Mouse (Mus musculus): ENCODE measurements at regions not wholly inside any gene's neighbourhood (a gene's known extent, or its start where the extent isn't known, plus 50 kb on each side); places are given as distances from the start of the nearest gene placed in this dataset.

- peak; percentile 55 for DNase-seq (ENCODE audit: low read depth, low spot score)
Observed at GRCm38 (mm10) chr3:34709553-34709952, 59.3 kb downstream of the Sox2 start.

DNA sequence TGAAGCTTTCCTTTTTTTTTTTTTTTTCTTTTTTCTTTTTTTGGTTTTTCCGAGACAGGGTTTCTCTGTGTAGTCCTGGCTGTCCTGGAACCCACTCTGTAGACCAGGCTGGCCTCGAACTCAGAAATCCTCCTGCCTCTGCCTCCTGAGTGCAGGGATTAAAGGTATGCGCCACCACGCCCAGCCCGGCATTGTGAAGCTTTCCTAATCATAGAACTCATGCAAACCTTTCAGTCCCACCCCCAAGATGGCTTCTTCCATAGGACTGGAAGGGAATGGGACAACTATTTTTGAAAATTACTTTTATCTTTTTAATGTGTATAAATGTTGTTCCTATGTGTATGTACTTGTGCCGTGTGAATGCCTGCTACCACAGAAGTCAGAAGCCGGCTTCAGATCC, 61.9 kb downstream of the Sox2 start:
- DNase-seq (ENCODE audit: low read depth, low spot score), result peak; percentile 56

DNA sequence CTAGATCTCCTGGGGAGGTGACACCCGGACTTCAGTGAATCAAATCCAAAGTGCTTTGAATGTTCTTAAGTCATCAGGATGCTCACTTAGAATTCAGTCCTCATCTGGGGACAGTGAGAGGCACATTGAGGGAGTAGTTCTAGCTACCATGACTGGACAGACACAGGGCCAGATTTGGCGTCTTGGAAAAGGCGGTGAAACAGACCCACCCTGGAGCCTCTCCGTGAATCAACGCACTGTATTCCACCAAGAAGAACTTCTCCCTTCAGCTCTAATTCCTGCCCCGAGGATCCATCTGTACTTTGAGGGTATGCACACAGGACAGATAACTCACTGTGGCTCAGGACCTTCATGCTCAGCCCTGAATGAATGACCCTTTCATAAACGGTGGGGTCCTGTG, 72.3 kb downstream of the Sox2 start:
- DNase-seq (ENCODE audit: low read depth, low spot score), result no peak

DNA sequence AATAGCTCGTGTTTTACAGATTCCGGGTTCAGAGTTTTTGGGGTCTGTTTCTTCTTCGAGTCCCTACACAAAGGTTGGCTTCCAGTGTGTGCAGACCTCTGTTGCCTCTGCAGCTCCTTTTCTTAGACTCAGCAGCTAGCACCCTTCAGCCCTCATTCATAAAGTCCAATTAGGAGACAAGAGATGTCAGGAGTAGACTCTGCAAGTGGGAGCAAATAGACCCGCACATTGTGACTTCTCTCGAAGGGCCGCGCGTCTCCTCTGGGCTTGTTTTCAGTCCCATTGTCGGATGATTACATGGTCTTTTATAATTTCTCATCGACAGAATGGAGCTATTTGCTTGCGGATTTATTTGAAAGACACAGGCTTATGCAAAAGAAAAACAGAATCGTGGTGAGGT, 76.8 kb downstream of the Sox2 start:
- DNase-seq (ENCODE audit: low read depth, low spot score), result no peak

DNA sequence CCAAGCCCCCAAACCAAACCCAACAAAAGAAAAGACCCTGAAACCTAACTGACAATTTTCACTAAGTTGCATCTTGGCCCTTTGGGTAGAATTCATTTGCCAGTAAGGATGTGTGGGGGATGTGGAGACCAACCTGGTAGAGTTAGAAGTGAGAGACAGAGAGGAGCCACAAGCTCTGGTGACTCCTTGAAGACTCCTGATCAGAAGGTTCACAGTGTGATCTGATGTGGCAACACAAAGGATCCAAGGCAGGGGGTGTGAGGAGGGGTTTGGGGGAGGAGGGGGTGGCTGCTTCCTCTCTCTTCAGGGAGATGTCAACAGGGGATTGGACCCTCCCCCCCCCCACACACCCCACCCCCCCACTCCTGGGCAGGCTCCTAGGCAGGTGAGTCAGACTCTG, 78.1 kb downstream of the Sox2 start:
- peak; percentile 58 for DNase-seq (ENCODE audit: low read depth, low spot score)

GRCm38 (mm10) chr3:34734966-34735365, 84.8 kb downstream of the Sox2 start:
- DNase-seq (ENCODE audit: low read depth, low spot score), result peak; percentile 85

- DNase-seq (ENCODE audit: low read depth, low spot score), result peak; percentile 60
Observed at GRCm38 (mm10) chr3:34738001-34738400, 87.8 kb downstream of the Sox2 start.

DNA sequence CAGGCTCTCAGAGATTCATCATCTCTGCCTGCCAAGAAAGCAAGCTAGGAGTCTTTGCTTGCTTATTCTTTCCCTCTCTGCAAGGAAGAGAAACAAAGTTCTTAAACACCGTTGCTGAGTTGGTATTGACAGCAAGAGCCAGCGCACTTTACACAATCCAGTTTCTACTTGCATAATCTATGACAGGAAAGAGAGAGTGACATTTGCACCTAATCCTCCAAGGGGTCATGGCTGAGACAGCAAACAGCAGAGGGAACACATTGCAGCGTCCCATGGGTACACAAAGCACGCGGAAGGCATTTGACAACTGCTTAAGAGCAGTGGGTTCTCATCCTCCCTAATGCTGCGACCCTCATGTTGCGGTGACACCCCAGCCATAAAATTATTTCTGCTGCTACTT, 88.7 kb downstream of the Sox2 start:
- no peak for DNase-seq (ENCODE audit: low read depth, low spot score)

GRCm38 (mm10) chr3:34739693-34740092, 89.5 kb downstream of the Sox2 start:
- DNase-seq (ENCODE audit: low read depth, low spot score), result no peak

- no peak for DNase-seq (ENCODE audit: low read depth, low spot score)
Observed at GRCm38 (mm10) chr3:34740110-34740509, 89.9 kb downstream of the Sox2 start.

GRCm38 (mm10) chr3:34745181-34745736, 95.1 kb downstream of the Sox2 start:
- DNase-seq (ENCODE audit: low read depth, low spot score), result peak; percentile 96

DNA sequence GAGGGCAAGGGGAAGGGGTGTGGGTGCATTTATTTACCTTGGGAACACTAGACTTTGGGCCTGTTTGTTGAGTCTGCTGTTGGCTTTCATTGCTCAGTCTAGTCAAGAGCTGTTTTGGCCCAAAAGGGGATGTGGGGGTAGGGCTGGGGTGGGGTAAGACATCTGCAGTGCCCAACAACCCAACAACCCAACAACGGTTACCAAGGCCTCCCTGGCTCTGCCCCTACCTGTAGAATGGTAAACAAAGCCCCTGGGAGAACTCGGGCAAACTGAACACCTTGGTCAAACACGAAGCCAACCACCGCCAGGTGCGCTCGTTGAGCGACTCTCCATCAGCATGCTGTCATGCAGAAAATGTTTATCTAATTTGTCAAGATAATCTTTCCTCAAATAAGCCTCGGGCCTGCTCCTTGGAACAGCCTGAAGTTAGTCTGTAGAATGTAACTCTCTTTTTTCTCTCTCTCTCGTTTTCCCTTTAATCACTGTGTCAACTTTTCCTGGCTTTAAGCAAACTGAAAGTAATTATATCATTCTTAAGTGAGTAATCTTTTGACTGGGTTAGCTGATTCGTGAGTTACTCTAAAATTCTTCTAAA, 97.4 kb downstream of the Sox2 start:
- no peak for DNase-seq (ENCODE audit: low read depth, low spot score)

GRCm38 (mm10) chr3:34749989-34750388, 99.8 kb downstream of the Sox2 start:
- no peak for DNase-seq (ENCODE audit: low read depth, low spot score)

DNA sequence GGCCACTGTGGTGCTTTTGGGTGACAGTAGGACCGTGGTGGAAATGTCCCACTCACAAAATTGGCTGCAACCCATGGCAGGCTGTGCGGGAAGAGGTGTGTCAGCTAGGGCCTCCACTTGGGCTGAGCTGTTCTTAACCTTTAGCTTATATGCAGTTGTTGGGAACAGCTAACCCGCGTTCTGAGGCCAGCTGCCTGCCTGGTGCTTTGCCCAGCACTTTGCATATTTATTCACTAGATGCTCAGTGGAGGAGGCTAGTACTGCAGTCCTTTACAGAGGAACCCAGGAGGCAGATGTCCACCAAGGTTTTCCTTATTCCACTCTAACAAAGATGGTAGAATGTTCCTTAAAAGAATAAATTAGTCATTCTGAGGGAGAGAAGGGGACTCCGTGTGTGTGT, 101.3 kb downstream of the Sox2 start:
- no peak for DNase-seq (ENCODE audit: low read depth, low spot score)

DNA sequence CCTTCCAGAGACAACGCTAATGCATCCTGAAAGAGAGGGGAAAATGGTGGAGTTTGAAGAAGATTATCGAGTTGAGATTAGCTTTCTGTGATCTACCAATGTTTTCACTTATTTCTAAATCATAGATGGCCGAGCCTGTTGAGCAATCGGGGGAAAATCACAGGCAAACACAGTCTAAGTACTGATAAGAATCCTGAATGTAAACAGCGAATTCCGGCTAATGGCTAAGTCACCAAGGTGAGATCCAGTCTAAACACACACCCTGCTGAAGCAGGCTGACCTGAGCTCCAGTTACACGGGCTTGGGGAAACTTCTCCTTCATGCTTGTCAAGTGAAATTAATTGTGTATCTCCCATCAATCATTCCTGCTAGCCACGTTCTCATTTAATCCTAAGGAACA, 103.4 kb downstream of the Sox2 start:
- no peak for DNase-seq (ENCODE audit: low read depth, low spot score)

- peak; percentile 71 for DNase-seq (ENCODE audit: low read depth, low spot score)
Observed at GRCm38 (mm10) chr3:34754781-34755180, 104.6 kb downstream of the Sox2 start.

DNA sequence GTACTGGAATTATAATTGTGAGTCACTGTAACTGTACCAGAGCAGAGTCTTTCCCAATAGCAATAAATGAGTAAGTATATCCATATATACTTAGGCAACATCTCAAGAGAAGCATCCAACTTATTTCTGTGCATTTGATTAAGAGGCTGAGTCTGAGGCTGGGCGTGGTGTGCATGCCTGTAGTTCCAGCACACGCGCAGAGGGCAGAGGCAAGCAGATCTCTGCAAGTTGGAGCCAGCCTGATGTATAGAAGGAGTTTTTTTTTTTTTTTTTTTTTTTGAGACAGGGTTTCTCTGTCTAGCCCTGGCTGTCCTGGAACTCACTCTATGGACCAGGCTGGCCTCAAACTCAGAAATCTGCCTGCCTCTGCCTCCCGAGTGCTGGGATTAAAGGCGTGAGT, 105.1 kb downstream of the Sox2 start:
- peak; percentile 81 for DNase-seq (ENCODE audit: low read depth, low spot score)

GRCm38 (mm10) chr3:34756632-34757031, 106.4 kb downstream of the Sox2 start:
- DNase-seq (ENCODE audit: low read depth, low spot score), result peak; percentile 94

DNA sequence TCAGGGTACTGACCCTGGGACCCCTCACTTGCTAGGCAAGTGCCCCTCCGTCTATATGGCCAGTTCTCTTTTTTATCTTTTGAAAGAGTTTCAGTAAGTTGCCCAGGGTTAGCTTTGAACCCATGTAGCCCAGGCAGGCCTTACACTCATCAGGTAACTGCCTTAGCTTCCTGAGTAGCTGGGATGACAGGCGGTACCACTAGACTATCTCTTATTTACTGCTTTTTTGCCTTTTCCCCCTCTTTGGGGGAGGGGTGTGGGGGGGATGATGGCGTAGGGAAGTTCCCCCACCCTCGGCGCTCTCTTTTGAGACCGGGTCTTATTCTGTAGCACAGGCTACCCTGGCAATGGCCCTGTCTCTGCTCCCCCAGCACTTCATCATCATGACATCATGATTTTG, 106.9 kb downstream of the Sox2 start:
- peak; percentile 80 for DNase-seq (ENCODE audit: low read depth, low spot score)

GRCm38 (mm10) chr3:34757813-34758510, 107.8 kb downstream of the Sox2 start:
- peak; percentile 98 for DNase-seq (ENCODE audit: low read depth, low spot score)

DNA sequence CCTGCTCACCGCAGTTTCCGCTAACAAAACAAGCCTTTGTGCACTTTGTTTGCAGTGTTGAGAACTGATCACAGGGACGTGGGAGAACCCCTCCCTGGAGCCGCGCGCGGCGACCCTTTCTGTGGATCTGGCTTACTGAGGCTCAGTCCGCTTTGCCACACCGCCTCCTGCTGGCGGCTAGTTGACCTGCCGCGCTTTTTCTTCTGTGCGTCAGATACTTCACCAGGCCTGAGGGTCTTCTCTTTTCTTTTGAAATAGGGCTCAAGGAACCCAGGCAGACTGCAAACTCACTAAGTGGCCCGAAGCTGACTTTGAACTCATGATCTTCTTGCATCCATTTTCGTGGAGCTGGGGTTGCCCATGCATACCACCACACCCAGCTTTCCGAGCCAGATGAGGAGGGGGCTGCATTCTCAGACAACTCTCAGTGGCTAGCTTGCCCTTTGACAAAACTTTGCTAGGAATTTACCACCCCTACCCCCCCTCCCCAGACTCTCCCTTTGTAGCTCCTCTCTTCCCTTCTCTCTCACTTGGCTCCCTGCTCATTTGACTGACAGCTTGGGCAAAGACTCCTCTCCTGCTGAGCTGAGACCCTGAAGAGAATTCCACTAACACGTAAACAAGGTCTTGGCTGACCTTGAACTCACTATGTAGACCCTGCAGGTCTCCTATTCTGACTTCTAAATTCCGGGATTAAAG, 109.9 kb downstream of the Sox2 start:
- DNase-seq (ENCODE audit: low read depth, low spot score), result peak; percentile 98

DNA sequence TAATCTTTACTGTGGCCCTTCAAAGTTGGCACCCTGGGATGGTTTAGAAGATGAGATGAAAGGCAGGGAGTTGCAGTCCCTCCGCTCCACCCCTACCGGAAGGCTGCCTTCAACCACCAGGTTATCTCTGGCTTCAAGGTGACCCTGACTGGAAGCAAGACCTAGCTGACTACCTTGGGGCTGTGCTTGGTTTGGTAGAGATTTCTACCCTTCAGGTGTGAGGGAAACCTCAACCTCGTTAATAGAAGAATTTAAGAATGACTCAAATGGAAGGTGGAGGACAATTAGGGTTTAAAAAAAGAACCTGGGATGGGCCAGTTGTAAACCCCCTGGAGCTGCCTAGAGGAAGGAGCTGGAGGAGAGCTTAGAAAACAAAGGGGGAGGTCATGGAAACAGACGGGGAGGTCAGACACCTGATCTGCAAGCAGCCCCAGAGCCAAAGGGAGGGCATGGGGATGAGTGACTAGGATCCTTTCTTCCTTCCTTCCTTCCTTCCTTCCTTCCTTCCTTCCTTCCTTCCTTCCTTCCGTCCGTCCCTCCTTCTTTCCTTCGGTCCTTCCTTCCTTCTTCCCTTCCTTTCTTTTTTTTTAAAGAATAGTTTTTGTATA, 111.1 kb downstream of the Sox2 start:
- DNase-seq (ENCODE audit: low read depth, low spot score), result peak; percentile 100
